Mouse (Mus musculus) liver, embryonic 15.5 days (tissue): ENCODE data around the gene Dock2. TPM values are rescaled to one million over a fixed set of nuclear protein-coding genes. Genes with fewer than 3 reads are reported as not detected.

Experiments
- ATAC-seq: fragments of 200-750 bp; cut with Nextera tagmentation; 2 replicates; pipeline ENCODE4 v1.8.0; 2017; ENCODE audit warnings: moderate number of reproducible peaks, mild to moderate bottlenecking, moderate library complexity; ENCODE audit not compliant: insufficient read depth
- H3K27ac ChIP-seq: fragments of 300-500 bp; sonication (generic); replicated peaks from 2 replicates; pipeline ENCODE4 v1.5.1; 2015; ENCODE audit warnings: mild to moderate bottlenecking, inconsistent platforms
- H3K27me3 ChIP-seq: fragments of 300-500 bp; sonication (generic); 2 replicates; pipeline ENCODE4 v1.6.1; 2015; ENCODE audit warnings: mild to moderate bottlenecking, inconsistent platforms
- H3K36me3 ChIP-seq: fragments of 300-500 bp; sonication (generic); replicated peaks from 2 replicates; pipeline ENCODE4 v1.6.1; 2015; ENCODE audit warnings: moderate library complexity, mild to moderate bottlenecking, inconsistent platforms
- H3K4me1 ChIP-seq: fragments of 300-500 bp; sonication (generic); replicated peaks from 2 replicates; pipeline ENCODE4 v1.6.1; 2015; ENCODE audit warnings: inconsistent platforms
- H3K4me2 ChIP-seq: fragments of 300-500 bp; sonication (generic); 2 replicates; pipeline ENCODE4 v1.6.1; 2015; ENCODE audit warnings: moderate library complexity, mild to moderate bottlenecking, inconsistent platforms
- H3K4me3 ChIP-seq: fragments of 300-500 bp; sonication (generic); replicated peaks from 2 replicates; pipeline ENCODE4 v1.5.1; 2015; ENCODE audit warnings: mild to moderate bottlenecking, inconsistent platforms
- H3K9ac ChIP-seq: fragments of 300-500 bp; sonication (generic); 2 replicates; pipeline ENCODE4 v1.6.1; 2015; ENCODE audit warnings: moderate library complexity, mild to moderate bottlenecking, inconsistent platforms
- H3K9me3 ChIP-seq: fragments of 300-500 bp; sonication (generic); replicated peaks from 2 replicates; pipeline ENCODE4 v1.6.1; 2016; ENCODE audit warnings: inconsistent platforms
- WGBS: fragments of 180-500 bp; shearing (Covaris S2); methylation state at CpG from one replicate; pipeline ENCODE4 v1.1.7; 2015; ENCODE audit warnings: mixed read lengths; ENCODE audit not compliant: insufficient replicate concordance; 5-methylcytosine and 5-hydroxymethylcytosine counted together
- polyA plus RNA-seq: library from polyadenylated mRNA; unstranded; fragments of >200 nt; fragmentation: Nextera tagmentation; extraction: Ambion mirVana; gene quantifications from 2 replicates; pipeline ENCODE4 v1.2.1, GENCODE M21; 2015

Gene Dock2
- polyA plus RNA-seq, 1 experiment from 2014 or later = 4.6 TPM

- H3K9me3 ChIP-seq = no peaks in the 10 kb centered on the region
- H3K4me1 ChIP-seq = 0 out of 2 replicates have a peak, but pooled peaks cover 6% of the 10 kb centered on the region
- H3K9ac ChIP-seq = no peak overlapping the region
- ATAC-seq = no peak
- 76% methylated on average over 8 of the region's 8 CpGs for WGBS
- no peak overlapping the region for H3K4me3 ChIP-seq
- H3K27me3 ChIP-seq = no peaks in the 10 kb centered on the region
- no peak overlapping the region for H3K27ac ChIP-seq
- H3K36me3 ChIP-seq = no peaks in the 10 kb centered on the region
- no peak overlapping the region for H3K4me2 ChIP-seq
Observed at GRCm38 (mm10) chr11:34769946-34770345, 13.7 kb downstream of the Dock2 start.

DNA sequence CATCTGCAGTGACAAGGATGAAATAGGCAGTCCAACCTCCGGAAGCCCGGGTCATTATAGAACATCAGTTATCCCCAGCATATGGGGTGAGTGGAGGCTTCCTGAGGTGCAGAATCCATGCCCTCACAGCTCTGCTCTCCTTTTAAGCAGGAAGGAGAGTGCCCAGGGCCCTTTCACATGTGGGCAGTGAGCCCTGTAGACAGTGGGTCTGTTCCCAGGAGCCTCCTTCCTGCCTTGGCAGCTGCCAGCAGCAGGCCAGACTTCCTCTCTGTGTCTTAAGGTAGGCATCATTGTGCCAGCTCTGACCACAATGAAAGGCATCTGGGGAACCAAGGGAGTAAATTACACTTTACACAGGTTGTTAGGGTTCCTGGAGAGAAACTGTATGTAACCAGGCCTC lies 14.3 kb downstream of the Dock2 start:
- ATAC-seq = no peak
- H3K4me1 ChIP-seq = 0 out of 2 replicates have a peak, but pooled peaks cover 6% of the 10 kb centered on the region
- no peak overlapping the region for H3K4me3 ChIP-seq
- H3K9me3 ChIP-seq = no peaks in the 10 kb centered on the region
- H3K27ac ChIP-seq = no peak overlapping the region
- H3K4me2 ChIP-seq = no peak overlapping the region
- H3K9ac ChIP-seq = no peak overlapping the region
- H3K27me3 ChIP-seq = no peaks in the 10 kb centered on the region
- no peaks in the 10 kb centered on the region for H3K36me3 ChIP-seq
- 71% methylated on average over 2 of the region's 2 CpGs for WGBS

- no peak overlapping the region for H3K27ac ChIP-seq
- H3K4me3 ChIP-seq = no peak overlapping the region
- H3K4me2 ChIP-seq = no peak overlapping the region
- 58% methylated on average over 5 of the region's 5 CpGs for WGBS
- H3K36me3 ChIP-seq = no peaks in the 10 kb centered on the region
- no peaks in the 10 kb centered on the region for H3K4me1 ChIP-seq
- H3K9me3 ChIP-seq = no peaks in the 10 kb centered on the region
- H3K9ac ChIP-seq = no peak overlapping the region
- H3K27me3 ChIP-seq = no peaks in the 10 kb centered on the region
- ATAC-seq = no peak
Observed at GRCm38 (mm10) chr11:34763739-34764361, 19.8 kb downstream of the Dock2 start.

DNA sequence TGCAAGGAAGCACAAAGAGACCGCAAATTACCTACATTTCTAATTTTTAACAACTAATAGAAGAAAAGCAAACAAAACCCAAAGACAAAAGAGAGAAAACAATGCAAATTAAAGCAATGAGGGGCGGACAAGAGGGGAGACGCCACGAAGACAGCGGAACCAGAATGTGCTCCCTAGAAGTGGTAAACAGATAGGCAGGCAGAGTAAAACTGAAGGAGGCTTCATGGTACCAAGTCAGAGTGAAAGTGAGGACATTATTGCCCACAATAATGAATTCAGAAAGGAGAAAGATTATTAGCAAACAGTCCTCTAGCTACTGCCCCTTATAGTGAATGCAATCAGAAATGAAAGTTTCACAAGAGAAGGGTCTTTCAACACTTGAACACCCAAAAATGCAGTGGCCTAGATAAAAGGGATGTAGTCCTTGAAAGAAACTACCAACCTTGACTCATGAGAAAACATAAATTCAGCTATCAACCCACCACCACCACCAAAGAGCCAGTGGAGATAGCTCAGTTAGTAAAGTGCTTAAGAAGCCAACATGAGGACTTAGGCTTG lies 21.0 kb downstream of the Dock2 start:
- Histone ChIP-seq H3K27ac (no peak overlapping the region), H3K36me3 (no peaks in the 10 kb centered on the region), H3K4me3 (no peak overlapping the region), H3K27me3 (no peaks in the 10 kb centered on the region), H3K4me1 (no peaks in the 10 kb centered on the region), H3K9ac (no peak overlapping the region), H3K4me2 (no peak overlapping the region), H3K9me3 (no peaks in the 10 kb centered on the region)
- no peak for ATAC-seq
- 76% methylated on average over 5 of the region's 5 CpGs for WGBS

DNA sequence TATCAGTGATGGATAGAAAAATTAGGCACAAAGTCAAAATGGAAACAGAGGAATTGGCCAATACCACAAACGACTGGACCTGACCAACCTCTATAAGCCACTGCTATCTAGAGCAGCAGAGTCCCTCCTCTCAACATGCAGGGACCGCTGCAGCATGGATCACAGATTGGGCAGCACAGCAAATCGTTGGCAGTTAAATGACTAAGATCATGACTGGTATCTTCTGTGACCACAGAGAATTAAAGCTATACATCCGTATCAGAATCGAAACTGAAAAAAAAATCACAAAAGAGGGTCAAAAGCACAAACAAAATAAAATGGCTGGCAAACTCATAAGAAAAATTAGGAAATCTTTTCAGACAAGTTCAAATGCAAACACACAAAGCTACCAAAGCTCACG lies 21.6 kb downstream of the Dock2 start:
- no peak overlapping the region for H3K27ac ChIP-seq
- H3K4me3 ChIP-seq = no peak overlapping the region
- no peak overlapping the region for H3K4me2 ChIP-seq
- WGBS = 59% methylated on average over 6 of the region's 6 CpGs
- H3K9me3 ChIP-seq = no peaks in the 10 kb centered on the region
- no peak for ATAC-seq
- H3K27me3 ChIP-seq = no peaks in the 10 kb centered on the region
- H3K36me3 ChIP-seq = no peaks in the 10 kb centered on the region
- no peaks in the 10 kb centered on the region for H3K4me1 ChIP-seq
- no peak overlapping the region for H3K9ac ChIP-seq

- ATAC-seq = no peak
- no peak overlapping the region for H3K4me2 ChIP-seq
- WGBS = 62% methylated on average over 4 of the region's 4 CpGs
Observed at GRCm38 (mm10) chr11:34759582-34759981, 24.1 kb downstream of the Dock2 start.

GRCm38 (mm10) chr11:34741081-34741480 lies 42.6 kb downstream of the Dock2 start:
- no peaks in the 10 kb centered on the region for H3K36me3 ChIP-seq
- no peaks in the 10 kb centered on the region for H3K4me1 ChIP-seq
- H3K4me2 ChIP-seq = no peak overlapping the region
- H3K9ac ChIP-seq = no peak overlapping the region
- 51% methylated on average over 1 of the region's 1 CpGs for WGBS
- ATAC-seq = no peak
- H3K9me3 ChIP-seq = no peaks in the 10 kb centered on the region
- no peaks in the 10 kb centered on the region for H3K27me3 ChIP-seq
- H3K4me3 ChIP-seq = no peak overlapping the region
- no peak overlapping the region for H3K27ac ChIP-seq

More at GRCm38 (mm10) chr11:34759582-34759981, 24.1 kb downstream of the Dock2 start:
- Histone ChIP-seq H3K4me1 (no peaks in the 10 kb centered on the region), H3K9me3 (no peaks in the 10 kb centered on the region), H3K4me3 (no peak overlapping the region), H3K36me3 (no peaks in the 10 kb centered on the region), H3K27ac (no peak overlapping the region), H3K27me3 (no peaks in the 10 kb centered on the region), H3K9ac (no peak overlapping the region)

DNA sequence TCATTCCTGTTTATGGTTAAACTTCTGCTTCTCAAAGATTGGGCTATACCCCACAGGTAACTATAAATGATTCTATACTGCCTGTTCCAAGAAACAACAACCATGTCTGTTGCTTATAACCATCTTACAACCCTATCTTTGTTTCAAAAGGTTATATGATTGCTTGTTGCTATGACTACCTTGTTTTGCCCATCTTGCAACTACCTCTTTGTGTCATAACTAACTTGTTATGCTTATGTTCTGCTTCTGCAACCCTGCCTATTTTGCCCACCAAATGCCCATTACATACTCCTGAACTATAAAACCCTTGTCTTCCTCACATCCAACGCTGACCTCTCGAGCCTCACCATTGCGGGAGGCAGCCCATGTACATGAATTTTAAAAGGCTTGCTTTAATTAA lies 43.9 kb downstream of the Dock2 start:
- no peak overlapping the region for H3K9ac ChIP-seq
- no peaks in the 10 kb centered on the region for H3K36me3 ChIP-seq
- no peak for ATAC-seq
- no peaks in the 10 kb centered on the region for H3K27me3 ChIP-seq
- H3K4me2 ChIP-seq = no peak overlapping the region
- 72% methylated on average over 3 of the region's 3 CpGs for WGBS
- no peaks in the 10 kb centered on the region for H3K9me3 ChIP-seq
- H3K4me1 ChIP-seq = no peaks in the 10 kb centered on the region
- H3K27ac ChIP-seq = no peak overlapping the region
- H3K4me3 ChIP-seq = no peak overlapping the region

- WGBS = 46% methylated on average over 1 of the region's 1 CpGs
- no peak overlapping the region for H3K9ac ChIP-seq
- H3K4me3 ChIP-seq = no peak overlapping the region
Observed at GRCm38 (mm10) chr11:34738945-34739344, 44.7 kb downstream of the Dock2 start.

GRCm38 (mm10) chr11:34737193-34737592 lies 46.5 kb downstream of the Dock2 start:
- Histone ChIP-seq H3K27me3 (no peaks in the 10 kb centered on the region), H3K9ac (no peak overlapping the region), H3K9me3 (no peaks in the 10 kb centered on the region), H3K4me1 (no peaks in the 10 kb centered on the region), H3K36me3 (no peaks in the 10 kb centered on the region), H3K4me3 (no peak overlapping the region), H3K4me2 (no peak overlapping the region), H3K27ac (no peak overlapping the region)
- 16% methylated on average over 4 of the region's 4 CpGs for WGBS
- no peak for ATAC-seq

More at GRCm38 (mm10) chr11:34738945-34739344, 44.7 kb downstream of the Dock2 start:
- Histone ChIP-seq H3K27me3 (no peaks in the 10 kb centered on the region), H3K27ac (no peak overlapping the region), H3K36me3 (no peaks in the 10 kb centered on the region), H3K9me3 (no peaks in the 10 kb centered on the region), H3K4me2 (no peak overlapping the region), H3K4me1 (no peaks in the 10 kb centered on the region)
- no peak for ATAC-seq

DNA sequence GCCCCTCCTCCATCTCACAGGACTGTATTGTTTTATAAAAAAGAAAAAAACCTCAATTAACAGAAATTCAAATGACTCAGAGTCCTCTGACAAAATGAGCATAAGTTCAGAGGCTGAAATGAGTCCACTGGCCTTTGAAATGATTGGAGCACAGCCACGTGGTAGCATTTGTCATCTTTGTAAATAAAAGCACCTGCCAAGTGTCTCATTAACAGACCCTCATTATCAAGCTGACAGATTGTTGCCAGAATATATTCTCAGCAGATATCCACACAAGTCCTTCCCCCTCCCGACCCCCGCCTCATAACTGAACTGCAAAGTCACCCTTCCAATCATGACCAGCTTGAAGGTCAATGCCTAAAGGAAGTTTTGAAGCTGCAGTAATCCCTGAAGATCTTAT lies 49.7 kb downstream of the Dock2 start:
- no peaks in the 10 kb centered on the region for H3K4me1 ChIP-seq
- no peak for ATAC-seq
- H3K9me3 ChIP-seq = no peaks in the 10 kb centered on the region
- no peak overlapping the region for H3K4me3 ChIP-seq
- no peak overlapping the region for H3K27ac ChIP-seq
- H3K27me3 ChIP-seq = no peaks in the 10 kb centered on the region
- 47% methylated on average over 3 of the region's 3 CpGs for WGBS
- no peaks in the 10 kb centered on the region for H3K36me3 ChIP-seq
- H3K9ac ChIP-seq = no peak overlapping the region
- H3K4me2 ChIP-seq = no peak overlapping the region

GRCm38 (mm10) chr11:34727467-34727866 lies 56.2 kb downstream of the Dock2 start:
- Histone ChIP-seq H3K9me3 (no peaks in the 10 kb centered on the region), H3K27ac (no peak overlapping the region), H3K4me2 (no peak overlapping the region), H3K27me3 (no peaks in the 10 kb centered on the region), H3K4me1 (peaks cover 12% of the 10 kb centered on the region; the same call in 1 of the 2 replicates), H3K36me3 (no peaks in the 10 kb centered on the region), H3K9ac (no peak overlapping the region), H3K4me3 (no peak overlapping the region)
- 45% methylated on average over 3 of the region's 3 CpGs for WGBS
- ATAC-seq = peak; percentile 56
